Mouse (Mus musculus): ENCODE data around the gene Sema4b.

DNA sequence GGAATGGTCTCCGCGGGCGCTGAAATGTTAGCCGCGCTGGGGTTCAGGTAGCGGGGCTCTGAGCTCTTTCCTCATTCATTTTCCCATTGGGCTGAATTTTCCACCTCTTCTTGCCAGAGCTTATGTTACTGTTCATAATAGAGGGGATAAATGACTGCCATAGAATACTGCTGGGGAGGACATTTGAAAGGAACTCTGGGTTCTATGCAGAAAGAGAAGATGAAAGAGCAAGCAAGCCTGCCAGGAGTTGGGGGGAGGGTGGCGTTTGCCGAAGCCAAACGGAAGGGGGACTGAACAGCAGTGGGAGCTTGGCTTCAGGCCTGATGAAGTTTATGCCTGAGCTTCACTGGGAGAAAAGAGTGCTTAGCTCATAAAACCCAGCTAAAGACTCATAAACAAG lies 37.3 kb upstream of the Sema4b start:
- TF ChIP-seq POLR2A (IDR thresholded peaks at IDR 0.05; ENCODE audit: low read depth, low read length) (no peak), CTCF (conservative IDR thresholded peaks at IDR 0.05 in 1 of 2, IDR thresholded peaks at IDR 0.05 in 1 of 2; ENCODE audit: low read depth in 2 of 2, low read length in 2 of 2) (no peak), RAD21 (IDR thresholded peaks at IDR 0.05; ENCODE audit: low read depth, low read length) (no peak), RCOR1 (conservative IDR thresholded peaks at IDR 0.05; ENCODE audit: low read depth, low read length) (no peak), ZNF384 (IDR thresholded peaks at IDR 0.05; ENCODE audit: low read depth, low read length) (no peak), MAX (IDR thresholded peaks at IDR 0.05; ENCODE audit: low read length) (no peak), E2F4 (IDR thresholded peaks at IDR 0.05; ENCODE audit: insufficient replicate concordance, low read depth, low read length) (no peak), EP300 (IDR thresholded peaks at IDR 0.05; ENCODE audit: low read length) (no peak), TBP (conservative IDR thresholded peaks at IDR 0.05; ENCODE audit: low read depth, low read length) (no peak)
